Mouse (Mus musculus) heart, embryonic 12.5 days (tissue): ENCODE measurements around the gene Hist1h4m. TPM values are rescaled to one million over a fixed set of nuclear protein-coding genes. Genes with fewer than 3 reads are reported as not detected.

Source experiments
- ATAC-seq: fragments of 200-750 bp; cut with Nextera tagmentation; 2 replicates; pipeline ENCODE4 v1.8.0; 2017; ENCODE audit warnings: moderate TSS enrichment, moderate library complexity; ENCODE audit not compliant: insufficient number of reproducible peaks, low FRiP score
- H3K27ac ChIP-seq: fragments of 300-500 bp; sonication (generic); 2 replicates; pipeline ENCODE4 v1.5.1; 2016; ENCODE audit warnings: mild to moderate bottlenecking, moderate library complexity; ENCODE audit not compliant: poor library complexity, severe bottlenecking
- H3K27me3 ChIP-seq: fragments of 300-500 bp; sonication (generic); replicated peaks from 2 replicates; pipeline ENCODE4 v1.6.1; 2016; ENCODE audit warnings: mild to moderate bottlenecking, moderate library complexity
- H3K36me3 ChIP-seq: fragments of 300-500 bp; sonication (generic); 2 replicates; pipeline ENCODE4 v1.6.1; 2016; ENCODE audit warnings: mild to moderate bottlenecking, moderate library complexity
- H3K4me1 ChIP-seq: fragments of 300-500 bp; sonication (generic); replicated peaks from 2 replicates; pipeline ENCODE4 v1.6.1; 2016; ENCODE audit warnings: mild to moderate bottlenecking
- H3K4me2 ChIP-seq: fragments of 300-500 bp; sonication (generic); 2 replicates; pipeline ENCODE4 v1.6.1; 2016; ENCODE audit warnings: mild to moderate bottlenecking, moderate library complexity
- H3K4me3 ChIP-seq: fragments of 300-500 bp; sonication (generic); 2 replicates; pipeline ENCODE4 v1.5.1; 2016; ENCODE audit warnings: mild to moderate bottlenecking
- H3K9ac ChIP-seq: fragments of 300-500 bp; sonication (generic); 2 replicates; pipeline ENCODE4 v1.6.1; 2016; ENCODE audit warnings: mild to moderate bottlenecking, moderate library complexity
- H3K9me3 ChIP-seq: fragments of 300-500 bp; sonication (generic); replicated peaks from 2 replicates; pipeline ENCODE4 v1.6.1; 2016; ENCODE audit warnings: mild to moderate bottlenecking, moderate library complexity
- WGBS: fragments of 180-500 bp; shearing (Covaris S2); methylation state at CpG from one replicate; pipeline ENCODE4 v1.1.7; 2016; 5-methylcytosine and 5-hydroxymethylcytosine counted together
- microRNA-seq: library from miRNA; unstranded; fragments of <30 nt; microRNA quantifications from one replicate; pipeline ENCODE4, GENCODE M21; 2017
- polyA plus RNA-seq: library from polyadenylated mRNA; unstranded; fragments of >200 nt; fragmentation: Nextera tagmentation; extraction: Ambion mirVana; gene quantifications from 2 replicates; pipeline ENCODE4 v1.2.1, GENCODE M21; 2016

The Hist1h4m gene
- polyA plus RNA-seq, 1 experiment from 2014 or later = not detected

GRCm38 (mm10) chr13:21852215-21852945, 40.8 kb downstream of the Hist1h4m start:
- Histone ChIP-seq H3K9ac (no peak overlapping the region), H3K9me3 (no peaks in the 10 kb centered on the region), H3K4me3 (no peak overlapping the region), H3K4me2 (peak overlapping the region; percentile 21; the same call in 1 of the 2 replicates), H3K4me1 (peaks cover 15% of the 10 kb centered on the region), H3K27me3 (no peaks in the 10 kb centered on the region), H3K36me3 (no peaks in the 10 kb centered on the region), H3K27ac (peak overlapping the region; percentile 62)
- 37% methylated on average over 3 of the region's 3 CpGs for WGBS
- 0 out of 2 replicates have a peak, but pooled peaks have one; percentile 13 for ATAC-seq

GRCm38 (mm10) chr13:21855146-21855545, 43.6 kb downstream of the Hist1h4m start:
- ATAC-seq = peak; percentile 84
- peak overlapping the region; percentile 55 for H3K9ac ChIP-seq
- H3K36me3 ChIP-seq = no peaks in the 10 kb centered on the region
- 1% methylated on average over 11 of the region's 11 CpGs for whole genome bisulfite sequencing
- peak overlapping the region; percentile 66 for H3K4me2 ChIP-seq
- H3K4me1 ChIP-seq = peaks cover 15% of the 10 kb centered on the region
- H3K27me3 ChIP-seq = no peaks in the 10 kb centered on the region
- peak overlapping the region; percentile 59 for H3K4me3 ChIP-seq
- H3K9me3 ChIP-seq = no peaks in the 10 kb centered on the region
- no peak overlapping the region for H3K27ac ChIP-seq

GRCm38 (mm10) chr13:21855698-21856162, 44.2 kb downstream of the Hist1h4m start:
- ATAC-seq = no peak; the same call in 1 of the 2 replicates
- Histone ChIP-seq H3K27ac (no peak overlapping the region), H3K36me3 (no peaks in the 10 kb centered on the region), H3K4me2 (peak overlapping the region; percentile 66), H3K9ac (peak overlapping the region; percentile 55), H3K4me3 (peak overlapping the region; percentile 59), H3K9me3 (no peaks in the 10 kb centered on the region), H3K27me3 (no peaks in the 10 kb centered on the region), H3K4me1 (peaks cover 13% of the 10 kb centered on the region)
- WGBS = 2% methylated on average over 15 of the region's 15 CpGs

GRCm38 (mm10) chr13:21861608-21862007, 50.1 kb downstream of the Hist1h4m start:
- Histone ChIP-seq H3K27me3 (no peaks in the 10 kb centered on the region; the same call in 1 of the 2 replicates), H3K4me3 (no peak overlapping the region), H3K4me1 (no peaks in the 10 kb centered on the region), H3K9me3 (no peaks in the 10 kb centered on the region), H3K36me3 (no peaks in the 10 kb centered on the region), H3K4me2 (no peak overlapping the region), H3K27ac (no peak overlapping the region), H3K9ac (no peak overlapping the region)
- ATAC-seq = no peak
- 21% methylated on average over 5 of the region's 5 CpGs for WGBS

Small RNA genes within 50 kb of the gene (microRNA-seq; reads per million reads assigned to microRNA genes)
- gene Gm19658 = not detected
- not detected for gene Gm44346
- gene Gm44466 = not detected

Other genes with a start within 250 kb of the Hist1h4m start
- gene Olfr1364, start 230.0 kb upstream of the Hist1h4m start, polyA plus RNA-seq = not detected in 2 replicates
- not detected in 2 replicates for gene Olfr1362, start 197.7 kb upstream of the Hist1h4m start, polyA plus RNA-seq
- gene Olfr11, start 169.2 kb upstream of the Hist1h4m start, polyA plus RNA-seq = not detected in 2 replicates
- not detected in 2 replicates for gene Olfr1361, start 148.4 kb upstream of the Hist1h4m start, polyA plus RNA-seq
- not detected in 2 replicates for gene Olfr1360, start 134.3 kb upstream of the Hist1h4m start, polyA plus RNA-seq
- not detected in 2 replicates for gene Olfr1359, start 113.6 kb upstream of the Hist1h4m start, polyA plus RNA-seq
- 0.91 TPM in 1 of 2 replicates, not detected in the other for gene Hist1h2bl, start 95.6 kb upstream of the Hist1h4m start, polyA plus RNA-seq
- gene Hist1h2ai, start 95.3 kb upstream of the Hist1h4m start, polyA plus RNA-seq = 5.4 and 6.6 TPM in 2 replicates
- 2.0 TPM in 2 replicates for gene Hist1h3h, start 94.1 kb upstream of the Hist1h4m start, polyA plus RNA-seq
- 1.4 and 2.5 TPM in 2 replicates for gene Hist1h2bm, start 89.7 kb upstream of the Hist1h4m start, polyA plus RNA-seq
- 0.31 and 0.68 TPM in 2 replicates for gene Hist1h4j, start 76.7 kb upstream of the Hist1h4m start, polyA plus RNA-seq
- 0.80 TPM in 1 of 2 replicates, not detected in the other for gene Hist1h4k, start 61.2 kb upstream of the Hist1h4m start, polyA plus RNA-seq
- 7.0 and 11.4 TPM in 2 replicates for gene Hist1h2ak, start 57.9 kb upstream of the Hist1h4m start, polyA plus RNA-seq
- gene Hist1h2bn, start 57.6 kb upstream of the Hist1h4m start, polyA plus RNA-seq = 1.1 and 2.1 TPM in 2 replicates
- 12.4 and 12.5 TPM in 2 replicates for gene Hist1h1b, start 31.1 kb upstream of the Hist1h4m start, polyA plus RNA-seq
- 54.7 and 68.0 TPM in 2 replicates for gene Hist1h3i, start 28.4 kb upstream of the Hist1h4m start, polyA plus RNA-seq
- gene Hist1h2an, start 24.5 kb upstream of the Hist1h4m start, polyA plus RNA-seq = 1.3 and 6.2 TPM in 2 replicates
- gene Hist1h2bp, start 24.3 kb upstream of the Hist1h4m start, polyA plus RNA-seq = 1.3 and 1.4 TPM in 2 replicates
- 8.4 and 12.7 TPM in 2 replicates for gene Hist1h2bq, start 1.5 kb upstream of the Hist1h4m start, polyA plus RNA-seq
- gene Hist1h2ao, start 1.3 kb upstream of the Hist1h4m start, polyA plus RNA-seq = 2.6 TPM in 1 of 2 replicates, not detected in the other
- 8.4 and 15.5 TPM in 2 replicates for gene Hist1h4n, start 20.4 kb downstream of the Hist1h4m start, polyA plus RNA-seq
- gene Hist1h2ap, start 21.8 kb downstream of the Hist1h4m start, polyA plus RNA-seq = 2,122 and 2,141 TPM in 2 replicates
- 8.1 and 12.8 TPM in 2 replicates for gene Hist1h2br, start 22.0 kb downstream of the Hist1h4m start, polyA plus RNA-seq
- gene Zfp184, start 133.3 kb downstream of the Hist1h4m start, polyA plus RNA-seq = 7.5 and 8.3 TPM in 2 replicates
- gene Pom121l2, start 169.4 kb downstream of the Hist1h4m start, polyA plus RNA-seq = 0.13 and 0.14 TPM in 2 replicates
- gene Prss16, start 198.0 kb downstream of the Hist1h4m start, polyA plus RNA-seq = 0.17 and 0.28 TPM in 2 replicates
- gene Hist1h2ah, start 223.8 kb downstream of the Hist1h4m start, polyA plus RNA-seq = 3.7 and 5.0 TPM in 2 replicates
- gene Hist1h2bk, start 224.1 kb downstream of the Hist1h4m start, polyA plus RNA-seq = 2.3 and 3.6 TPM in 2 replicates
- gene Hist1h4i, start 229.6 kb downstream of the Hist1h4m start, polyA plus RNA-seq = 10.4 and 12.2 TPM in 2 replicates
- 11.6 and 14.5 TPM in 2 replicates for gene Hist1h2ag, start 231.2 kb downstream of the Hist1h4m start, polyA plus RNA-seq
- gene Hist1h2bj, start 231.5 kb downstream of the Hist1h4m start, polyA plus RNA-seq = 3.4 and 6.2 TPM in 2 replicates